Mouse (Mus musculus) right cerebral cortex, postnatal 4 days (tissue): ENCODE results near the gene Nfia.
A peak's percentile ranks its signal among the peaks of the same experiment; 100 is the strongest.

ENCODE experiments used
- DNase-seq: peaks from one replicate; pipeline ENCODE4 v3.0.0-alpha.2; 2022

Nfia gene

GRCm38 (mm10) chr4:97767025-97767424 lies 5.5 kb upstream of the Nfia start:
- no peak for DNase-seq

DNA sequence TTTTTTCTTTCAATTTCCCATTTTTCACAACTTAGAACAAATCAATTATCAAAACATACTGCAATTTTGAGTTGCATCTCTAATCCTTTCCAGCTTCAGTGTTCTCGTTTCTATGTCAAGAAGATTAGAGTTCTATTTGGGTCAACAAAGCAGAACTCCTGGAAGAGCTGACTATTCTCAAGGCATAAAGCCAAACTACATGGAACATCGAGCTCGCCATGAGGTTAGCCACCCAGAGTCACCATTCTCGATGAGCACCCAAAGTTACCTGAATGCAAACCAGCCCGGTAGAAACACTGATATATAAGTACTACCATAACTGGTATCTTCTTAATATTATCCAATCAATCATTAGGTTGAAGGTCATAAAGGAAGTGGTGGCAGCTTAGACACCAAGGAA lies 5.0 kb upstream of the Nfia start:
- no peak for DNase-seq

DNA sequence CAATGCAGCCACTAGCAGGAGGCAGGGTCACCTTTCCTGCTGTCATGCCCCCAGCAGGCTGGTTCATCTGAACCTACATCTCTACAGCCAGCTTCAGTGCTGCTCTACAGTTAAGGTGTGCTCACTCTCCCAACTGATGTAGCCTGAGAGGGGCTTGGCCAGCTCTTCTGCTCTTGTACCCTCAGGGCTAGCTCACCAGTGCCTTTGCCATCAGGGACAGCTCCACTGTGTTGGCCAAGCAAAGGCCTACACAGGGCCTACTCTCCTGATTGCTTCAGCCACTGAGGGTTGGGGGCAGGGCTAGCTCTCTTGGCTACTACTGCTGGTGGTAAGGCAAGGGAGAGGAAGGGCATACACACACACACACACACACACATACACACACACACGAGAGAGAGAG lies 2.7 kb upstream of the Nfia start:
- DNase-seq: no peak

DNA sequence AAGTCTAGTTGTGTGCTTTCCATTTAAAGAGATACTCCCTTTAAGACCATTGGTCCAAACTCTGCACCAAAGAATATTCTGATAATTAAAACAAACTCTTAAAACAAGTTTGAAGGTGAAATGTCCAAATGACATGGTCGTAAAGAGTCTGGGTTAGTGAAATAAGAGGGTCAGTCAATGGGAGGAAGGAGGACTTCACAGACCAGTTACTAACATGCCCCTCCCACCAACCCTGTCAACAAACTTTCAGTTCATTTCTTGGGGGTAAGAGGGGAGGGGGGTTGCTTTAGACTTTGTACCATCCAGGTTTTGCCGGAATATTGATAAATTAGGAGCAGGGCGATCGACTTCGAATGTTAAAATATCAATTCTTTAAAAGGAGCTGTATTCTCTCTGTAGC lies 1.1 kb upstream of the Nfia start:
- no peak for DNase-seq

DNA sequence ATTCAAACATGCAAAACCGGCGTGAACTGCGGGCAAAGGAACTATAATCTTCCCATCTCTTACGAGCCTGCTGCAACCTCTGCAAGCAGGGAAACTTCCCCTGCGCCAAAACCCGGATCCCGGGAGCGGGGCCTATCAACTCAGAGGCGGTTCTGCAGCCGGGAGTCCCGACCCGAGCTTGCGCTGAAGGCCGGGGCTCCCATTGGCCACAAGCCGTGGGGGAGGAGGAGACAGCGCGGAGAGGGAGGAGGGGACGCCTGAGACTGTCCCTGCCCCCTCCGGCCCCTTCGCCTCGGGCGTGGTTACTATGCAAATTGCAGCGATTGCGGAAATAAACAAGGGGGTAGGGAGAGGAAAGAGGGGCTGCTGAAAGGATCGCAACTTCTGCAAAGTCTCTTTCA lies 450 bp upstream of the Nfia start:
- DNase-seq: peak; percentile 84

DNA sequence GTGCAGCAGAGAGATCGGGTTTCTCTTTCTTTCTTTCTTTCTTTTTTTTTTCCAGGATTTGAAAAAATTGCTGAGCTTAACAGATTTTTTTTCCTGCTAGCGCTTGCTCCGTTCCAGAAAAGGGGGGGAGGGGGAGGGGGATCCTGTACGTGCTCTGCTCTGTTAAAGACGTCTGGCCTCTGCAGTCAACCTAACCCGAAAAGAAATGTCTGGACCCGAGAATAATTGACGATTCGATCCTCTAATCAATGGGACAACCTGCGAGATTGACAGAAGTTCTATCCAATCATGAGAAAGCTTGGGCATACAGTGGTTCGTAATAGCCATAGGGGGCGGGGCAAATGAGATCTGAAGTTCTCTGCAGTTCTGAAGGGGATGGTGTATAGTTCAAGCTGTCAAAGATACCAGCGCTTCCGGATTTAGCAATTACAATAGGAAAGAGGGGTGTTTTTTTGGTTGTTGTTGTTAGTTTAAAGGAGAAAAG lies 618 bp downstream of the Nfia start:
- DNase-seq: peak; percentile 68

- DNase-seq: no peak
These were observed 1.3 kb downstream of the Nfia start for GRCm38 (mm10) chr4:97773791-97774190.

- DNase-seq: no peak
These were observed 2.0 kb downstream of the Nfia start for GRCm38 (mm10) chr4:97774446-97774950.

DNA sequence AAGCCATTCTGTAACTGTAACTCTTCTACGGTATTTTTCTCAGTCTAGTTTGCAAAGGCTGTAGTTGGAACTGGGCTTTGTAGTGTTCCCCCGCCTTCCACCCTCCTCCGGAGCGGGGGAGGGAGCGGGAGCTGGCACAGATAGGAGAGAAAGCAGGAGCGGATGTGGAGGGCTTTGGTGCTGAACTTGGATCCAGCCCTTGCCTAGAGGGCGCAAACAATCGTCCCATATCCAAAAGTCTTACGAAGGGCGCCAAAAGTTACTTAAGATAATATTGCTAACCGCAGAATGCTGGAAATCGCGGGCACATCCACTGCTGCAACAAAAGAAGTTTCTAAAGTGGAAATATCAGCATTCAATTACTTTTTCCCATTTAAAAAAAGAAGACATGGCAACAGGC lies 2.5 kb downstream of the Nfia start:
- DNase-seq: no peak

GRCm38 (mm10) chr4:97775494-97776265 lies 3.1 kb downstream of the Nfia start:
- no peak for DNase-seq

DNA sequence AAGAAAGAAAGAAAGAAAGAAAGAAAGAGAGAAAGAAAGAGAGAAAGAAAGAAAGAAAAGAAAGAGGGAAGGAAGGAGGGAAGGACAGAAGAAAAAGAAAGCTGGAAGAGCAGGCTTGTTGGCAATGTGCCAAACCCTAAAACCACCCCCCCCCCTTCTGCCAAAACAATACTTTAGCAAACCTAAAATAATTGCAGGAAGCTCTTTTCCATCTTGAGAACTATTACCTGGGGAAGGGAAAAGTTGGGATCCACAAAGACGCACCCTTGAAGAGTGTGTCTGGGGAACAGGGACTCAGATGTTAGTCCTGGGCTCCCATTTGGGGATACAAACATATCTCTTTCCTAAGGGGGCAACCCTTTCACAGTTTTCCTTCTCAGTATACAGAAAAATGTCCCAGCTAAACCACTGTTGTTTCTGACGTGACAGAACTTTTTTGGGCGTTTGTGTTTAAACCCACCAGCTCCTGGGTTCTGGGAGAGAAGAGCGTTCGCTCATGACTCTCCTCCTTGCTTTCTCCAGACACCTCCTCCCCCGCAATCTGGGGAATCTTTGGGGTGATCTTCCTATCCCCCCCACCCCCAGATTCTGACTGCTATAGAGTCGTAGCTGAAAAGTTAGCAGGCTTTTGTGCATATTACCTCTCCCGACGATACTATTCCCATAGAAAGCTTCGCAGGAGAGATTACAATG lies 4.0 kb downstream of the Nfia start:
- DNase-seq: no peak

- DNase-seq: peak; percentile 55
These were observed 4.7 kb downstream of the Nfia start for GRCm38 (mm10) chr4:97777081-97777705.

DNA sequence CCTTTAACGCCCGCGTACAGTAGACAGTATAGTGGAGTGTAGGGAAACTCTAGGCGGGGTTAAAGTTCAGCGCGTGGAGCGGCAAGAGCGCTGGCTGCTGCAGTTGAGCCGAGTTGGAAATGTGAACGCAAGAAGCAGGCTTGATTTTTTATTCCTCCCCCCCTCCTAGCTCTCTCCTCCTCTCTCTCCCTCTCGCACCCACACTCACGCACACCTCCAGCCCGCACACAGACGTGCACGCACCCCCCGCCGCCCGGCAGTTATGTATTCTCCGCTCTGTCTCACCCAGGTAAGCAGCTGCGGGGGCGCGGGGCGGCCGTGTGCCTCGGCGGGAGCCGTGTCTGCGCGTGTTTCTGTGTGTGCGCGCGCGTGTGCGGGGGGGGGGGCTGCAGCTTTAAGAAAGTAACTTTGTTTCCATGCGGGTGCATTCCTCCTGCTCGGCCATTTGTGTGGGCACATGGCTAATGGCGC lies 5.2 kb downstream of the Nfia start, which contains the start of gene E130114P18Rik:
Gene E130114P18Rik, minus strand, starts transcription at position 373 of the 471 bp plus-strand sequence.
- DNase-seq: peak; percentile 44

DNA sequence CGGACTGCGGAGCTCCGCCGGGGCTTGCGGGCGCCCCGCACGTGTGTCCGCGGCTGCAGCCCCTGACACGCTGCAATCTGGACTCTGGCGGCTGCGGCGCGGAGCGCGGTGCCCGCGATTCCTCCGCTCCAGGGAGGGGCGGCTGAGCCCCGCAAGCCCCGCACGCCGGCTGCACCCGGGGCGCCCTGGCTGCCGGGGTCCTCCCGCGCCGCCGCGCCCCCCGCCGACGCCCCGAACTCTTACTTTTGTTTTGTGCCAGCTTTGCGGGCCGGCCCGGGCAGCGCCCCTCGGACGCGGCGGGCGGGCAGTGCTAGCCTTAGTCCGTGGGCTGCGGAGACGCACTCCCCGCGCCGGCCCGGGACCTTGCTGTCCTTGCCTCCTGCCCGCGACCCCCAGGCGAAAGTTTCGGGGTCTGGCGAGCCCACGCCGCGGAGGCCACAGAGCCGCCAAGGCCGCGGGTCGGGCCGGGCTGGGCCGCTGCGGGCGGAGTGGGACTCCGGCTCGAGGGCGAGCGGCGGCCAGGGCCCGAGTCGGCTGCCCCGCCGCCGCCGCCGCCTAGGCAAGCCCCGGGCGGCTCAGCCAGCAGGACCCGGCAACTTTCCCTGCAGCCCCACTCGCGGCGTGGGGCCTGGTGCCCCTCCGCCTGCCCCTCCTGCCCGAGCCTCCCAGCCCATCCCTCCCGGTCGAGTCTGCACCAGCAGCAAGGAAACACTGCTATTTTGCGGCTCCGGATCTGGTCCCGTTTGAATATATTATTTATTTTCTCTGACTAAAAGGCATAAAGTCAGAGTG lies 5.9 kb downstream of the Nfia start:
- DNase-seq: no peak

DNA sequence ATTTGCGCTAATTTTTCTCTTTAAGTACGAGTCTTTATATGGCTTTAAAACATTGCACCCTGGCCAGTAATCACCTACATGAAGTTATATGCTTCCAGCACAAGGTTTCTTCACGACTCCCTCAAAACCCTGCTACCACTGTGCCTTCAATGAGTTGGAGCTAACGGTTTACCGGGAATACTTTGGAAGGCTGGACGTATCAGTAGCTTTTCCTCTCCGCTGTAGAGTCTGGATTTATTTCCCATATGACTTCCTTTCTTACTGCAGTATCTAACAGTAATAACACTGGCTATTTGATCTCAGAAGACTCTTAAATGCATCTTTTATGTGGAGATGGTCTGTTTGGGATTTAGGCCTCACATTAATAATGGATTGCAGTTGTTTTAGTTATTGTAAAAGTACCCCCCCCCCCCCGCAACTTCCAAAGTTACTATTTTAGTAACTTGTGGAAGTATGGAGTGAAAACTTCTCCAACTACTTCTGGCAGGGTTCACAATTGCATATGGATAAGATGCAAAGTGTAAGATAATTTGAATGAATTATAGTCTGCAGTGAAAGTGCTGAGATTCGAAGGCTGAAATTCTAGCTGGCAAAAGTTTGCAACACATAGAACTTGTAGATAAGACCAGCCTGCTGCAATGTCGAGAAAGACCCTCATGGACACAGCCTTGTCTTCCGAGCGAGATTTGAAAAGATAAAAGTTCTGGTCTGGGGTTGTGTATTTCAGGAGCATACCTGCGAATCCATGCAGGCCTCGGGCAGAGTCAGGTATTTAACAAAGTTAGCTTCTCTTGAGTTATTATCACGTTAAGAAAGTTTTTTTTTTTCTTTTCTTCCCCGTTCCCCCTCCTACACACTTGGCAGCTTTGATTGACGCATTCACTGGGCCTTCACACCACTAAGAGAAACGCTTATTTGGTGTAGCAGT lies 6.7 kb downstream of the Nfia start:
- DNase-seq: no peak

DNA sequence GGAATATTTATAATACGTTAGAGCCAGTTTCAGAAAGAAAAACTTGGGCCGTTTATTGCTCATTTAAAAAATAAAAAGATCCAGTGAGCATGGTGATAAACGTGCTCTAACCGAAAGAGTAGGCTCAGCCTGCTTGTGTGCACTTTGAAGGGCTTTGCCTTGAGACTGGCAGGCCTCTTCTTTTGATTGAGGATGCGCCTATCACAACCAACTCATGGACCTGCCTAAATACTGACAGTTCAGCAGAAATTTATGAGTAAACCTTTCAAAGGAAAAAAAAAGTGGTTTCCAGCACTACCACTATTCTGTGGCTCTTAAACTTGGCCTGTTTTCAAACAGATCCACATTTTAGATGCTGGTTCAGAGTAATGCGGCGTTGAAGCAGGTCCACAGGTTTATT lies 7.5 kb downstream of the Nfia start:
- DNase-seq: no peak

DNA sequence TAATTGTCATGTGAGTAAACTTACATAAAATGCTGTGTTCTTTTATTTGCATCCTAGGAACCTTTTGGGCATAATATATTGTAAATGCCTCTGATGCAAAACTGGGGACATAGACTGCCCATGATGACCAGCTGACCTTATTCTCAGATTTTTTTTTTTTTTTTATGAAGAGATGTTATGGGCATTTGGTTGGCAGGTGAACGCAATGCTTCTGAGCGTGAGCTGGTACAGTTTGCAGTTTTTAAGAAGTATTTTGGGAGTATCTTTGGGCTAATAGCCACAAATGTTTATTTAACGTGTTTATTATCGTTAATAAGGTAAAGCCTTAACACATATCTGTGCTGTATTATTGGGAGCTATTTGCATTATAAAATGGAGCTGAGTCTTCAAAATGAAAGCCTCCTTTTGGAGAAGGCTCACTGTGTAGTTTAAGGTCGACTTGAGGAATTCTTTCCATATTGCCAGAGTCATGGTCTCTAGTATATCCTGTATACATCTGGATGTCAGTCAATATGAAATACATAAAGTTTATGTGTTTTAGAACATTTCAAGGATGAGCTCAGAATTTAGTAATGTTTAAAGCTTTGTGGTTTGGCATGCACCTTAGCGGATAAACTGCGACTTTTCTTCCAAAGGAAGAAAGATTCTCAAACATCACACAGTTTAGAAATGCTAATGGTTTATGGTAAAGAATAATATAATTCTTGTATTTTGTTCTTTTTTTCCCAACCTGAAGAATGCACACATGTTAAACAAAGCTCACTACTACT lies 8.3 kb downstream of the Nfia start:
- DNase-seq: no peak

DNA sequence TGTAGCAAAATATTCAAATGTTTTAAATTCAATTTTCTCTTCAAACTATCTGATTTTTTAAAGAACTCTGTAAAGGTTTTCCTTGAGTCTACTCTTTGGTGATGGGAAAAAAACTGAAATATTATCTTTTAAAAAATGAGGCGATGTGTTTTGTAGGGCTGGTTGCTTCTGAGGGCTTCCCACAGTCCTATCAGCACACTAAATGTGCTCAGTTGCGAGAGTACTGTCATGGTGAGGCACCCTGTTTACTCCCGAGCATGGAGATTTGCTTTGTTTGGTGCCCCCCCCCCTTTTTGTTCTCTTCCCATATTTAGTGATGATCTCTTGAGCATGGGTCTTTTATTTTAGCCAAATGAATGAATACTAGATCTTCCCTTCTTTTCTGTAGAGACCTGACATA lies 9.5 kb downstream of the Nfia start:
- DNase-seq: no peak

- DNase-seq: no peak
These were observed 10.0 kb downstream of the Nfia start for GRCm38 (mm10) chr4:97782497-97782896.

DNA sequence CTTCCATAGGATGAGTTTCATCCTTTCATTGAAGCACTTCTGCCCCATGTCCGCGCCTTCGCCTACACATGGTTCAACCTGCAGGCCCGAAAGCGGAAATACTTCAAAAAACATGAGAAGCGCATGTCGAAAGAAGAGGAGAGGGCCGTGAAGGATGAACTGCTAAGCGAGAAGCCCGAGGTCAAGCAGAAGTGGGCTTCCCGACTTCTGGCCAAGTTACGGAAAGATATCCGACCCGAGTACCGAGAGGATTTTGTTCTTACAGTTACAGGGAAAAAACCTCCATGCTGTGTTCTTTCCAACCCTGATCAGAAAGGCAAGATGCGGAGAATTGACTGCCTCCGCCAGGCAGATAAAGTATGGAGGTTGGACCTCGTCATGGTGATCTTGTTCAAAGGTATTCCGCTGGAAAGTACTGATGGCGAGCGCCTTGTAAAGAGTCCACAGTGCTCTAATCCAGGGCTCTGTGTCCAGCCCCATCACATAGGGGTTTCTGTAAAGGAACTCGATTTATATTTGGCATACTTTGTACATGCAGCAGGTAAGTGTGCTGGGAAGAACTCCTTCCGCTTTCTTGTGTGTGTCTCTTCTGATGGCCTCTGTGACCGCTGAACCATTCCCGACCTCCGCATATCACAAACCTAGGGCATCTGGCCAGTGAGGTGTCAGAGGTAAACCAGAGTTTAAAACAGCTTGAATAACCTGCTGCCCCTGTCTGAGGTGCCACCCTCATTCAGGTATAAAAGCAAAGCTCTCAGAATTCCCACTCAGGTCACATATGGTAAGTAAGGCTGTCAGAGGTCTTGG lies 10.7 kb downstream of the Nfia start:
- DNase-seq: no peak
